Mouse (Mus musculus) midbrain, embryonic 11.5 days (tissue): ENCODE results near the gene Nrxn2. TPM values are rescaled to one million over a fixed set of nuclear protein-coding genes. Genes with fewer than 3 reads are reported as not detected.

Source experiments
- ATAC-seq: fragments of 200-750 bp; cut with Nextera tagmentation; 2 replicates; pipeline ENCODE4 v1.8.0; 2017; ENCODE audit warnings: moderate TSS enrichment, moderate library complexity; ENCODE audit not compliant: low FRiP score
- DNase-seq: peaks from one replicate; pipeline ENCODE4 v3.0.0; 2015; ENCODE audit warnings: low spot score; ENCODE audit errors: missing footprints
- H3K27ac ChIP-seq: fragments of 300-500 bp; sonication (generic); 2 replicates; pipeline ENCODE4 v1.5.1; 2014; ENCODE audit warnings: low read depth, low read length
- H3K27me3 ChIP-seq: fragments of 300-500 bp; sonication (generic); 2 replicates; pipeline ENCODE4 v1.6.1; 2014; ENCODE audit warnings: mild to moderate bottlenecking, low read length, moderate library complexity, mixed read lengths; ENCODE audit not compliant: control insufficient read depth, insufficient read depth
- H3K36me3 ChIP-seq: fragments of 300-500 bp; sonication (generic); 2 replicates; pipeline ENCODE4 v1.6.1; 2014; ENCODE audit warnings: mild to moderate bottlenecking, low read length, moderate library complexity, mixed read lengths; ENCODE audit not compliant: control insufficient read depth, insufficient read depth
- H3K4me1 ChIP-seq: fragments of 300-500 bp; sonication (generic); 2 replicates; pipeline ENCODE4 v1.6.1; 2014; ENCODE audit warnings: low read length; ENCODE audit not compliant: control insufficient read depth, insufficient read depth
- H3K4me2 ChIP-seq: fragments of 300-500 bp; sonication (generic); 2 replicates; pipeline ENCODE4 v1.6.1; 2014; ENCODE audit warnings: mild to moderate bottlenecking, moderate library complexity
- H3K4me3 ChIP-seq: fragments of 300-500 bp; sonication (generic); 2 replicates; pipeline ENCODE4 v1.5.1; 2014; ENCODE audit warnings: low read depth, low read length
- H3K9ac ChIP-seq: fragments of 300-500 bp; sonication (generic); 2 replicates; pipeline ENCODE4 v1.6.1; 2014; ENCODE audit warnings: low read length
- H3K9me3 ChIP-seq: fragments of 300-500 bp; sonication (generic); 2 replicates; pipeline ENCODE4 v1.6.1; 2016; ENCODE audit warnings: low read length; ENCODE audit not compliant: control insufficient read depth
- WGBS: fragments of 180-500 bp; shearing (Covaris S2); extraction: QIAGEN DNeasy Blood & Tissue Kit; methylation state at CpG from one replicate; pipeline ENCODE4 v1.1.7; 2014; 5-methylcytosine and 5-hydroxymethylcytosine counted together
- polyA plus RNA-seq: library from polyadenylated mRNA; unstranded; fragments of >200 nt; fragmentation: Nextera tagmentation; extraction: Ambion mirVana; gene quantifications from 2 replicates; pipeline ENCODE4 v1.2.1, GENCODE M21; 2014

Gene Nrxn2
- polyA plus RNA-seq, 1 experiment from 2014 or later, result 9.5 TPM

DNA sequence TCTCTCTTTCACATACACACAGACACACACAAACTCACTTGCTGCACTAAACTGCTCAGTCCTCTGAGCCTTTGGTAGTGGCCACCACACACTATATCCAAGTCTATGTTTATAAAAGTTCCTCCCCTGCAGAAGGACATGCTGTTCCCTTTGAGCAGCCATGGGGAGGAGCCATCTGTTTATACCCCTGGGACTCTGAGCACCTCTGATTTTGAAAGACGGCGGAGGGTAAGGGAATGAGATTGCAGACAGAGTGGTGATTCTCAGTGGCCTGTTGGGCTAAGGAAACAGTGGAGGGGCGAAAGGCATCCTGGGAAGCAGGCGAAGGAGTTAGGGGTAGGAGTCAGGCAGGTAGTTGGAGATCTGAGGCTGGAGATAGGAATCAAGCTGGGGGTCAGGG, 121.1 kb downstream of the Nrxn2 start:
- no peak overlapping the region for H3K27ac ChIP-seq
- no peaks in the 10 kb centered on the region for H3K36me3 ChIP-seq
- no peaks in the 10 kb centered on the region for H3K9me3 ChIP-seq
- no peaks in the 10 kb centered on the region for H3K4me1 ChIP-seq
- DNase-seq (no peak), ATAC-seq (no peak)
- H3K4me2 ChIP-seq, result no peak overlapping the region
- no peak overlapping the region for H3K4me3 ChIP-seq
- no peak overlapping the region for H3K9ac ChIP-seq
- WGBS, result 81% methylated on average over 4 of the region's 4 CpGs
- H3K27me3 ChIP-seq, result no peaks in the 10 kb centered on the region

- H3K4me3 ChIP-seq, result no peak overlapping the region
- ATAC-seq, result no peak
- 83% methylated on average over 6 of the region's 6 CpGs for WGBS
- H3K4me1 ChIP-seq, result no peaks in the 10 kb centered on the region
- H3K9ac ChIP-seq, result no peak overlapping the region
- DNase-seq, result no peak
- H3K27ac ChIP-seq, result no peak overlapping the region
- no peak overlapping the region for H3K4me2 ChIP-seq
- no peaks in the 10 kb centered on the region for H3K9me3 ChIP-seq
- H3K36me3 ChIP-seq, result no peaks in the 10 kb centered on the region
- no peaks in the 10 kb centered on the region for H3K27me3 ChIP-seq
Observed at GRCm38 (mm10) chr19:6540191-6540590, 121.7 kb downstream of the Nrxn2 start.

- WGBS, result 92% methylated on average over 7 of the region's 7 CpGs
- H3K27ac ChIP-seq, result no peak overlapping the region
Observed at GRCm38 (mm10) chr19:6541521-6541920, 123.0 kb downstream of the Nrxn2 start.

GRCm38 (mm10) chr19:6542367-6543034, 124.0 kb downstream of the Nrxn2 start, which contains the start of gene Slc22a12:
Gene Slc22a12, minus strand, starts transcription at chr19:6543032.
- Histone ChIP-seq H3K27ac (no peak within 1 kb of the TSS), H3K27me3 (no peaks in the 10 kb centered on the region), H3K36me3 (no peaks in the 10 kb centered on the region), H3K4me1 (no peaks in the 10 kb centered on the region), H3K4me3 (no peak within 1 kb of the TSS), H3K4me2 (no peak within 1 kb of the TSS), H3K9me3 (no peaks in the 10 kb centered on the region), H3K9ac (no peak within 1 kb of the TSS)
- 90% methylated on average over 16 of the region's 16 CpGs for WGBS
- DNase-seq (no peak), ATAC-seq (no peak)

More at GRCm38 (mm10) chr19:6541521-6541920, 123.0 kb downstream of the Nrxn2 start:
- Histone ChIP-seq H3K4me1 (no peaks in the 10 kb centered on the region), H3K4me3 (no peak overlapping the region), H3K36me3 (no peaks in the 10 kb centered on the region), H3K9me3 (no peaks in the 10 kb centered on the region), H3K4me2 (no peak overlapping the region), H3K9ac (no peak overlapping the region), H3K27me3 (no peaks in the 10 kb centered on the region)
- DNase-seq (no peak), ATAC-seq (no peak)

GRCm38 (mm10) chr19:6543035-6543383, 124.5 kb downstream of the Nrxn2 start:
- H3K4me2 ChIP-seq, result no peak overlapping the region
- ATAC-seq, result no peak
- H3K27me3 ChIP-seq, result no peaks in the 10 kb centered on the region
- no peaks in the 10 kb centered on the region for H3K9me3 ChIP-seq
- no peak overlapping the region for H3K4me3 ChIP-seq
- no peaks in the 10 kb centered on the region for H3K4me1 ChIP-seq
- no peaks in the 10 kb centered on the region for H3K36me3 ChIP-seq
- H3K9ac ChIP-seq, result no peak overlapping the region
- no peak for DNase-seq
- no peak overlapping the region for H3K27ac ChIP-seq
- WGBS, result 90% methylated on average over 6 of the region's 6 CpGs

DNA sequence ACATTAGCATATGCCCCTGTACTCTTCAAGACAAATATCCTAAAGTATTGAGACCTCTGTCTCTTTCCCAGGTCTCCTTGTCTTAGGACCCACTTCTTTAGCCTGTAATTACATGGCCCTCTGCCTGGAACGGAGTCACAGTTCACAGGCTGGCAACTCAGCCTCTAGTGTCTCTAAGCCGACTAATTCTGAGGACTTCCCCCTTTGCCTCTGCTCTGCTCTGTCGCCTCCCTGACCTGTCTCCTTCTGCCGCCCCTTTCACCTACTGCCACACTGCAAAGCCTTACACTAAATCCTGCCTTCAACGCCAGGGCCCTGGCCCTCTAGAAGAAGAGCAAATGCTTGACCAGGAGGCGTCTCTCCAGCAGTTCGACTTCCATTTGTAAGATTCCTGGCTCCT, 125.0 kb downstream of the Nrxn2 start:
- Histone ChIP-seq H3K4me2 (no peak overlapping the region), H3K9ac (no peak overlapping the region)
- WGBS, result 35% methylated on average over 7 of the region's 7 CpGs

GRCm38 (mm10) chr19:6544712-6545111, 126.2 kb downstream of the Nrxn2 start:
- DNase-seq, result no peak
- no peak overlapping the region for H3K4me2 ChIP-seq
- WGBS, result 91% methylated on average over 13 of the region's 13 CpGs

More for the DNA sequence above, 125.0 kb downstream of the Nrxn2 start:
- ATAC-seq (no peak), DNase-seq (no peak)
- Histone ChIP-seq H3K9me3 (no peaks in the 10 kb centered on the region), H3K27me3 (no peaks in the 10 kb centered on the region), H3K27ac (no peak overlapping the region), H3K4me3 (no peak overlapping the region), H3K36me3 (no peaks in the 10 kb centered on the region), H3K4me1 (no peaks in the 10 kb centered on the region)

DNA sequence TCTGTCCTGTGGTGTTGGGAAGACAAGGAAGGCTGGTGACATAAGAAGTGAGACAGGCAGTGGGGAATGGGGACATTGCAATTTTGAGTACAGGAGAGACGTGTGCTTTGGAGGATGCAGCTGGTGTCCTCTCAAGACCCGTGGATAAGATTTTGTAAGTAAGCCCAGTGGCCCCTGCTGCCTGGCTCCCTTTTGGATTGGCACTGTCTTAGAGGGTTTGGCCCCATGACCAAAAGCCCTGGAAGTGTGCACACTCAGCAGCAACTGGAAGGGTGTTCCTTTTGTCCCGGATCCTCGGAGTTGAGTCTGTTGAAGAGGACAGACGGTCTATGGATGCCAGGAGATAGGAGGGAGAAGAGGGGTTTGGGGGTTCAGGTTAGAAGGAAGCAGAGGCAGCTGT, 127.0 kb downstream of the Nrxn2 start:
- no peaks in the 10 kb centered on the region for H3K4me1 ChIP-seq
- 87% methylated on average over 5 of the region's 5 CpGs for WGBS
- no peak for ATAC-seq

More at GRCm38 (mm10) chr19:6544712-6545111, 126.2 kb downstream of the Nrxn2 start:
- no peak for ATAC-seq
- Histone ChIP-seq H3K9me3 (no peaks in the 10 kb centered on the region), H3K36me3 (no peaks in the 10 kb centered on the region), H3K9ac (no peak overlapping the region), H3K27me3 (no peaks in the 10 kb centered on the region), H3K4me3 (no peak overlapping the region), H3K27ac (no peak overlapping the region), H3K4me1 (no peaks in the 10 kb centered on the region)

GRCm38 (mm10) chr19:6546096-6546495, 127.6 kb downstream of the Nrxn2 start:
- Histone ChIP-seq H3K9ac (no peak overlapping the region), H3K4me3 (no peak overlapping the region), H3K4me2 (no peak overlapping the region), H3K27ac (no peak overlapping the region), H3K4me1 (no peaks in the 10 kb centered on the region), H3K27me3 (no peaks in the 10 kb centered on the region), H3K36me3 (no peaks in the 10 kb centered on the region), H3K9me3 (no peaks in the 10 kb centered on the region)
- ATAC-seq (no peak), DNase-seq (no peak)
- 71% methylated on average over 1 of the region's 1 CpGs for WGBS

More for the DNA sequence above, 127.0 kb downstream of the Nrxn2 start:
- no peak for DNase-seq
- no peaks in the 10 kb centered on the region for H3K27me3 ChIP-seq
- no peak overlapping the region for H3K4me3 ChIP-seq
- H3K4me2 ChIP-seq, result no peak overlapping the region
- no peaks in the 10 kb centered on the region for H3K36me3 ChIP-seq
- no peak overlapping the region for H3K27ac ChIP-seq
- no peaks in the 10 kb centered on the region for H3K9me3 ChIP-seq
- no peak overlapping the region for H3K9ac ChIP-seq
